In the genomic region with DNA sequence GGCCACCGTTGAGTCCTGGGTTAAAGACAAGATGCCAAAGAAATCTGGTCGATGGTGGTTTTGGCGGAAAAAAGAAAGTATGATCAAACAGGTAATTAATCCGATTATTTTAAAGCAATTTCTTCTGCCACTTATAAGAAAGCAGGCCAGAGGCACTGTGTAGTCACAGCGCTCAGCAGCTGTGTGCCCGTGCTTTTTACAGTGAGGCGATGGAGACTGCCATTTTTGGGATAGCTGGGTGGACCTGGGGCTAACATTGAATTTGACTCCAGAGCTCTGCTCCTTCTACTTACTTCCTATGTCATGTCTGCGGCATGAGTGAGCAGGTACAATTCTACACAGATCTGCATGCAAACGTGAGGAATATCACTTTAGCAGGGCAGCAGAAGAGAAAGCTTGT, we compare ENCODE assay signal across 22 mouse cellular contexts. TPM values are rescaled to one million over a fixed set of nuclear protein-coding genes. Genes with fewer than 3 reads are reported as not detected.
DNase-seq lines count a peak whose midpoint lies in the region; ATAC-seq and TF ChIP-seq lines count a peak whose summit lies in the region.
"Had no signal": no experiment of that assay in that cellular context is flagged by ENCODE, and none has a peak within 500 bp of the region (broad histone marks: within the 10 kb centered on the region; RNA-seq: fewer than 3 reads in every experiment).

No protein-coding gene starts in this region.

- no peaks in the 10 kb centered on the region for H3K27me3 ChIP-seq in liver, adult 2 months (ENCODE audit: control insufficient read depth, insufficient read depth, low read length)
- no peaks in the 10 kb centered on the region for H3K27me3 ChIP-seq in liver, embryonic 13.5 days
- H3K27me3 ChIP-seq in liver, postnatal 0 days (ENCODE audit: insufficient read depth, low read length) = no peaks in the 10 kb centered on the region
- H3K27me3 ChIP-seq in liver, embryonic 15.5 days = no peaks in the 10 kb centered on the region
- H3K27me3 ChIP-seq: embryonic facial prominence, embryonic 13.5 days; embryonic facial prominence, embryonic 15.5 days; forebrain, embryonic 12.5 days had no signal

- DNase-seq in liver, adult 2 months (ENCODE audit: extremely low read depth, low read depth, low spot score) = peak; percentile 10
- no peak for DNase-seq in liver
- no peak for DNase-seq in liver, embryonic 13.5 days
- no peak for DNase-seq in liver, postnatal 0 days
- DNase-seq: adrenal gland, adult 2 months; adrenal gland, postnatal 10 days; adrenal gland, postnatal 25 days; cerebellum, adult 11 months; cerebellum, adult 18-20 months; cerebellum, adult 8-10 months; cerebellum, adult 9-11 months; cerebellum, postnatal 14 days; cerebellum, postnatal 36 days; embryo, embryonic 11 days had no signal

- H3K4me2 ChIP-seq in liver, embryonic 13.5 days = no peak overlapping the region
- no peak overlapping the region for H3K4me2 ChIP-seq in liver, postnatal 0 days (ENCODE audit: low read depth, low read length)
- H3K4me2 ChIP-seq in liver, embryonic 15.5 days = no peak overlapping the region
- H3K4me2 ChIP-seq: embryonic facial prominence, embryonic 13.5 days; embryonic facial prominence, embryonic 15.5 days; forebrain, embryonic 12.5 days had no signal

- no peak for TF ChIP-seq POLR2A in liver, adult 2 months (IDR thresholded peaks at IDR 0.05; ENCODE audit: extremely low read depth, insufficient read depth, low read length)

- H3K4me3 ChIP-seq in liver, adult 2 months (ENCODE audit: insufficient read depth, low read depth, low read length) = no peak overlapping the region
- H3K4me3 ChIP-seq in liver, embryonic 13.5 days (replicated peaks) = no peak overlapping the region
- H3K4me3 ChIP-seq in liver, postnatal 0 days (ENCODE audit: low read depth, low read length) = no peak overlapping the region
- no peak overlapping the region for H3K4me3 ChIP-seq in liver, embryonic 15.5 days (replicated peaks)
- H3K4me3 ChIP-seq: embryonic facial prominence, embryonic 13.5 days; embryonic facial prominence, embryonic 15.5 days; erythroblast, embryonic 14.5 days; forebrain, embryonic 10.5 days; forebrain, embryonic 12.5 days had no signal

- no peak for TF ChIP-seq CTCF in liver, adult 2 months (IDR thresholded peaks at IDR 0.05; ENCODE audit: low read depth, low read length)
- TF ChIP-seq CTCF in liver, postnatal 0 days (IDR thresholded peaks at IDR 0.05; ENCODE audit: low read depth) = no peak

- no peaks in the 10 kb centered on the region for H3K79me2 ChIP-seq in liver, adult 2 months (ENCODE audit: control insufficient read depth, insufficient read depth, low read length)

- peaks cover 94% of the 10 kb centered on the region for H3K36me3 ChIP-seq in liver, adult 2 months (ENCODE audit: control insufficient read depth, insufficient read depth, low read length)
- peaks cover 93% of the 10 kb centered on the region for H3K36me3 ChIP-seq in liver, embryonic 13.5 days
- peaks cover 92% of the 10 kb centered on the region for H3K36me3 ChIP-seq in liver, postnatal 0 days (replicated peaks; ENCODE audit: insufficient read depth, low read length)
- peaks cover 91% of the 10 kb centered on the region for H3K36me3 ChIP-seq in liver, embryonic 15.5 days (replicated peaks)

- H3K9ac ChIP-seq in liver, adult 2 months (ENCODE audit: low read depth, low read length) = no peak overlapping the region
- H3K9ac ChIP-seq in liver, embryonic 13.5 days = no peak overlapping the region
- no peak overlapping the region for H3K9ac ChIP-seq in liver, postnatal 0 days (replicated peaks)
- no peak overlapping the region for H3K9ac ChIP-seq in liver, embryonic 15.5 days
- H3K9ac ChIP-seq: embryonic facial prominence, embryonic 13.5 days; embryonic facial prominence, embryonic 15.5 days; forebrain, embryonic 12.5 days had no signal

- TF ChIP-seq EP300 in liver, postnatal 0 days (IDR thresholded peaks at IDR 0.05; ENCODE audit: low read depth) = no peak

- no peaks in the 10 kb centered on the region for H3K9me3 ChIP-seq in liver, embryonic 13.5 days (replicated peaks)
- H3K9me3 ChIP-seq in liver, postnatal 0 days (ENCODE audit: low read length) = no peaks in the 10 kb centered on the region
- no peaks in the 10 kb centered on the region for H3K9me3 ChIP-seq in liver, embryonic 15.5 days (replicated peaks)
- H3K9me3 ChIP-seq: embryonic facial prominence, embryonic 13.5 days; embryonic facial prominence, embryonic 15.5 days; forebrain, embryonic 10.5 days; forebrain, embryonic 12.5 days had no signal

- no peak overlapping the region for H3K27ac ChIP-seq in liver, adult 2 months (replicated peaks; ENCODE audit: insufficient read depth, low read depth, low read length)
- peak overlapping the region; percentile 31; the same call in 1 of the 2 replicates for H3K27ac ChIP-seq in liver, embryonic 13.5 days
- no peak overlapping the region for H3K27ac ChIP-seq in liver, postnatal 0 days (ENCODE audit: low read depth)
- peak overlapping the region; percentile 97 for H3K27ac ChIP-seq in liver, embryonic 15.5 days (replicated peaks)
- H3K27ac ChIP-seq: embryonic facial prominence, embryonic 13.5 days; embryonic facial prominence, embryonic 15.5 days; forebrain, embryonic 10.5 days; forebrain, embryonic 12.5 days had no signal

- WGBS in liver, adult 2 months = 93% methylated on average over 9 of the region's 9 CpGs
- 91% methylated on average over 9 of the region's 9 CpGs for WGBS in liver, embryonic 13.5 days (ENCODE audit: insufficient replicate concordance)
- 94% methylated on average over 9 of the region's 9 CpGs for WGBS in liver, postnatal 0 days (ENCODE audit: insufficient replicate concordance)
- 89% methylated on average over 9 of the region's 9 CpGs for WGBS in liver, embryonic 15.5 days (ENCODE audit: insufficient replicate concordance)

- H3K4me1 ChIP-seq in liver, adult 2 months (ENCODE audit: control insufficient read depth, insufficient read depth, low read length) = no peaks in the 10 kb centered on the region
- peaks cover 42% of the 10 kb centered on the region for H3K4me1 ChIP-seq in liver, embryonic 13.5 days (replicated peaks)
- peaks cover 14% of the 10 kb centered on the region for H3K4me1 ChIP-seq in liver, postnatal 0 days (ENCODE audit: insufficient read depth)
- H3K4me1 ChIP-seq in liver, embryonic 15.5 days (replicated peaks) = peaks cover 41% of the 10 kb centered on the region
- H3K4me1 ChIP-seq: embryonic facial prominence, embryonic 13.5 days; embryonic facial prominence, embryonic 15.5 days; forebrain, embryonic 10.5 days; forebrain, embryonic 12.5 days had no signal

- no peak for ATAC-seq in liver, embryonic 13.5 days (ENCODE audit: low read depth)
- no peak for ATAC-seq in liver, postnatal 0 days
- ATAC-seq in liver, embryonic 15.5 days (ENCODE audit: insufficient read depth) = no peak
- ATAC-seq in monocyte, adult 5-6 weeks (replicated peaks; ENCODE audit: insufficient number of reproducible peaks, low FRiP score, low TSS enrichment, poor library complexity, severe bottlenecking) = no peak
- ATAC-seq: forebrain, embryonic 14.5 days had no signal

RNA-seq across cellular contexts. Expression of a gene that starts 58.5 kb away (rescaled TPM):
- total RNA-seq in liver, adult 2 months (2014; rRNA removed) = 314 and 342 TPM in 2 replicates
- 22.4 and 24.9 TPM in 2 replicates for polyA plus RNA-seq in liver, adult 2 months (2012; rRNA removed)
- polyA plus RNA-seq in liver, embryonic 13.5 days (2015; fragmentation: Nextera tagmentation; extraction: Ambion mirVana) = 38.0 and 43.2 TPM in 2 replicates
- polyA plus RNA-seq in liver, postnatal 0 days (2015; fragmentation: Nextera tagmentation; extraction: Ambion mirVana) = 34.0 and 44.5 TPM in 2 replicates
- polyA plus RNA-seq in liver, embryonic 15.5 days (2015; fragmentation: Nextera tagmentation; extraction: Ambion mirVana) = 42.3 and 46.7 TPM in 2 replicates
- 60.3 to 91.9 TPM (median 84.4 TPM) in 3 replicates for total RNA-seq in monocyte, adult 5-6 weeks (2017)

Comparison
In these comparisons a context has a peak if more than half of its experiments do, and no peak if none do; other contexts are left out.
1. H3K27ac ChIP-seq: peak in liver, embryonic 13.5 days (single experiment) and liver, embryonic 15.5 days (single experiment); none in liver, adult 2 months (single experiment) and liver, postnatal 0 days (single experiment).